Mouse (Mus musculus) embryo, embryonic 10.5 days (tissue): Measurements from ENCODE around the gene Rcor1.

Source experiments
- DNase-seq: peaks from one replicate; pipeline ENCODE4 v3.0.0-alpha.2; 2015; ENCODE audit warnings: low spot score

Rcor1 gene

GRCm38 (mm10) chr12:111134791-111135733 lies 95.9 kb downstream of the Rcor1 start:
- no peak for DNase-seq

GRCm38 (mm10) chr12:111135953-111136352 lies 96.8 kb downstream of the Rcor1 start:
- DNase-seq = no peak

GRCm38 (mm10) chr12:111137079-111137478 lies 97.9 kb downstream of the Rcor1 start:
- DNase-seq = no peak

- DNase-seq = peak; percentile 78
Measured at GRCm38 (mm10) chr12:111143005-111143508, 103.9 kb downstream of the Rcor1 start.

DNA sequence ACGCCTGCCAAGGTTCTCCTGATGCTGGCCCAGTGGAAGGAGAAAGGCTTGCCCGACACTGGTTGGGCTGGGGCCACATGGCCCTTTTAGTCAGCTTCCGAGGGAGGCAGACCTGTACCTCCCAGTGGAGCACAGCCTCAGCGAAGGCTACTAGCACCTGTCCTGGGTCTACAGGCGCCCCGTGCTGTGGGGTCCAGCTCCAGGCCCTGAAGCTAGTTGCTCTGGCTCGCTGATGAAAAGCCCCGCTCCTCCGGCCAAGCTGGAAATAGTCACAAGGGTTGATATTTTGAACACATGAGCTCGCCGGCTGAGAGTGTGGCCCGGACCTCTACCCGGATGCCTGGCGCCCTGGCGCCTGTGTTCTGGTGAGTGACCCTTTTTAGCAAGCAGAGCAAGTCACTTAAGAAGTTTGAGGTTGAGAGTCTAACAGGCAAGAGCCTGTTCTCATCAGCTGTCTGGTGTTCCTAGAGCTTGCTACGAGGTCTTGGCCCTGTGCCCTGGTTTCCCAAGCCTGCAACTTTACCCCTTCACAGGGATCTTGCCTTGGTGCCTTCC lies 104.4 kb downstream of the Rcor1 start:
- DNase-seq = no peak

DNA sequence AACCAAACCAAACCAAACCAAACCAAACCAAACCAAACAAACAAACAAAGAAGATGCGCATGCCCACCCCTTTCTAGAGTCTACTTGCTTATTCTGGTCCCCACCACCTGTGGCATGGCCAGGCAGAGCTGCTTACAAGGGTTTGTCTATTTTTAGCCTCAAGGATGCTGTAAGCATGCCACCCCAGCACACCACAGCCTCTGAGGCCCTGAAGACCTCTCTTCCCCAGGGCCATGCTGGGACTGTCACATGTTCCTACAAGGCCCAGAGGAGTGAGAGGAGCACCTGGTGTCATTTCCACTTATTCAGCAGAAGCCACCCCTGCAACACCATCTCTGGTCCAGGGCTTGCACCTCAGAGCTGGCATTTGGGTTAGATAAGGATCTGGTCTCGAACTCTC lies 105.4 kb downstream of the Rcor1 start:
- DNase-seq = no peak

- DNase-seq = peak; percentile 35
Measured at GRCm38 (mm10) chr12:111145269-111145668, 106.1 kb downstream of the Rcor1 start.

DNA sequence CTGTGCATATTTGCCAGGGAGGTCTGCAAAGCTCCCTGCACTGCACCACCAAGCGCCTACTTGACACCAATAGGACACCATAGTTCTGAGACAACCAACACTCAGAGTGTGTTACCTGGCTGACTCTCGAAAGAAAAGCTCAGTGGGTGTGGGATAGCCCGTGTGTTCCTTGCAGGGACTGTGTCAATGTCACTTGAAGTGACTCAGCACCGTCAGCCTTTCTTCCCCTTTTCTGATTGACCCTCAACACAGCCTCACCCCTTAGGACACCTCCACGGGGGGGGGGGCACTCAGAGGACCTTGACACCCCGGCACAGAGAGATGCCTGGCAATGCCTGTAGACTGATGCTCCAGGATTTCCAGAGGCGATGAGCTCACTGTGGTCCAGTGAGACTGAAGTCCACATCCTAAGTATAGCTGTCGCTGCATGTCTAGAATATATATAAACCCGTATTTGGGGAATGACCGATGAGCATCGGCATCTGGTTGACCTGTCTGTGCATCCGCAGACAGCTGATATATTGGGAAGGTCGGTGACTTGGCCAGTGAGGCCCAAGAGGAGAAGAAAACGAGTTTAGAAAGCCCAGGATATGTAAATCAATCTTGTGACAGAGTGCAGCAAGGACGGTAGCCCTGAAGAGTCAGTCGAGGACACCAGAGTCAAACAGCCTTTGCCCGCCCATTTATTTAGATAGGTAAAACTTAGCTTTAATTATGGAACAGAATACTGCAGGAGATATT lies 110.5 kb downstream of the Rcor1 start:
- no peak for DNase-seq

- peak; percentile 39 for DNase-seq
Measured at GRCm38 (mm10) chr12:111150236-111150596, 111.1 kb downstream of the Rcor1 start.

GRCm38 (mm10) chr12:111151422-111152156 lies 112.4 kb downstream of the Rcor1 start:
- DNase-seq = no peak

- no peak for DNase-seq
Measured at GRCm38 (mm10) chr12:111152579-111152978, 113.4 kb downstream of the Rcor1 start.

- no peak for DNase-seq
Measured at GRCm38 (mm10) chr12:111152981-111153710, 114.0 kb downstream of the Rcor1 start.

GRCm38 (mm10) chr12:111153946-111154345 lies 114.8 kb downstream of the Rcor1 start:
- no peak for DNase-seq

- DNase-seq = no peak
Measured at GRCm38 (mm10) chr12:111154641-111155040, 115.5 kb downstream of the Rcor1 start.

DNA sequence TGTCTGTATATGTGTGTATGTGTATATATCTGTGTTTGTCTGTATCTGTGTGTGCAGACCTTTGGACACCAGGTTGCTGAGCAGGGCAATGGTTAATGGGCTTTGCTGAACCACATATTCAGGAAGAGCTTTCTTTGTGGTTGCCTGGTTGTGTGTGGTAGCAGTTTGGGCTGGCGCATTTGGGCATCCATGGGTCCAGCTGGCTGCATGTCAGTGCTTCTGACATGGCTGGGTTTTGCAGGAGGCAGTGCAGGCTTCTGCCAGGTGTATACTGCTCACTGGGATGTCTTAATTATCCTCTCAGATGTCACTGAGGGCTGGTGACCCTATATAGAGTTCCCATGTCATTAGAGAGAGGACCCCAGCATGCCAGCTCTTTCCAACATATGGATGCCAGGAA lies 116.6 kb downstream of the Rcor1 start:
- DNase-seq = no peak

DNA sequence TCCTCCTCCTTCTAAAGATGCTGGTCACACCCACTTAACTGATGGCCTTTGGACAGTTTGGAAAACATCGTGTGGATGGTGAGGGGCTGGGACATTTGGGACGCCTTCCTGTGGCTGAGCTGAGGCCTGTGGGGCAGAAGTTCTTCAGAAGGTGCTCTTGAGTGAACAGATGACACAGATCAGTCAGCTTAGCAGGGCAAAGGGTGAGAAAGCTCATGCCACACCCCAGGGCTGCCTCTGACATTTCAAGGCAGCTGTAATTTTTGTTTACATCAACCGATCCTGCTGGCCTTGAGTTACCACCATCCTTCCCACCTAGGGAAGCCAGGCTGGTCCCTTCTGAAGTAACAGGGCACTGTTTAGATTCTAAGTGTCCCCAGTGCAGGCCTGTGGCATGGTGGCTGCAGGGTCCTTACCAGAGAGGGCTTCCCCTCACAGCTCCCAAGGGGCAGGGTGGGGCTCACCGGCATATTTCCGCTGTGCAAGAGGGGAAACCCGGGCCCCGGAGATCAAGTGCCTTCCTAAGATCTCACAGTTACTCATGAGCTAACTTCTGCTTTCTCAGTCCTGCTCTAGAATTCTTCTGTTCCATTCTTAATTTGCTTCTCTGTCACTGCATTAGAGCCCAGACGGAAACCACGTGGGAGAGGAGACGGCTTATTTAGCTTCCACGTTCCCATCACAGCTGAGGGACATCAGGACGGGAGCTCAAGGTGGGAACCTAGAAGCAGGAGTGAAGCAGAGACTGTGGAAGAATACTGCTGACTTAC lies 120.7 kb downstream of the Rcor1 start:
- DNase-seq = no peak

DNA sequence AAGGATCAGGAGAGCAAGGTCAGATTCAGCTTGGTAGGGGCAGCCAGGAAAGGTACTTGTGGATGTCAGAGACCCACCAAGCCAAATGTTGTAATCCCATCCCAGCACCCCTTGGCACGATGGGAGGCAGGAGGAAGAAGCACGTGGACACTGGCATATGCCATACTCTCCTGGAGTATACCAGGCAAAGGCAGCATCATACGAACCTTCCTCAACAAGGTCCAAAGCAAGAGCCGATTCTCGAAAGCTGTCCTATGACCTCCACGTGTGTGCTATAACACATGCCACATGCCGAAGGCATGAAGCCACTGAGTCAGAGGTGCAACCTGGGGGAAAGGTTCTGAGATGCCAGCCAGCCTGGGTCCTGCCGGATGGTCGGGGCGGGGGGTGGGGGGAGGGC lies 121.7 kb downstream of the Rcor1 start:
- no peak for DNase-seq

DNA sequence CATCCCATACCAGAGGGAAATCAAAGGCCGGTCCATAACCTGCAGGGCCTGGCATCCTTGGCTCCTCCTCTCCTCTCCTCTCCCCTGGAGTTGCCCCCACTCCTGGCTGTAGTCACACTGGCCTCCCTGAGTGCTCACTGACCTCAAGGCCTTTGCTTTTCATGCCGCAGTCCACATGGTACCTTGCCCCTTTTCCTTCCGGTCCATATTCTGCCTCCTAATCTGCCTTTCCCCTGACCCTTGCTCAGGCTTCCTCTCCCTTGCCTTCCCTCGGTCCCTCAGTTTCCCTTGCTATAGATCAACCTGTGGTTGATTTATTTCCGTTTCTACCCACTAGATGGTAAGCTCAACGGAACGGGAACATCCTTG lies 122.8 kb downstream of the Rcor1 start:
- no peak for DNase-seq

DNA sequence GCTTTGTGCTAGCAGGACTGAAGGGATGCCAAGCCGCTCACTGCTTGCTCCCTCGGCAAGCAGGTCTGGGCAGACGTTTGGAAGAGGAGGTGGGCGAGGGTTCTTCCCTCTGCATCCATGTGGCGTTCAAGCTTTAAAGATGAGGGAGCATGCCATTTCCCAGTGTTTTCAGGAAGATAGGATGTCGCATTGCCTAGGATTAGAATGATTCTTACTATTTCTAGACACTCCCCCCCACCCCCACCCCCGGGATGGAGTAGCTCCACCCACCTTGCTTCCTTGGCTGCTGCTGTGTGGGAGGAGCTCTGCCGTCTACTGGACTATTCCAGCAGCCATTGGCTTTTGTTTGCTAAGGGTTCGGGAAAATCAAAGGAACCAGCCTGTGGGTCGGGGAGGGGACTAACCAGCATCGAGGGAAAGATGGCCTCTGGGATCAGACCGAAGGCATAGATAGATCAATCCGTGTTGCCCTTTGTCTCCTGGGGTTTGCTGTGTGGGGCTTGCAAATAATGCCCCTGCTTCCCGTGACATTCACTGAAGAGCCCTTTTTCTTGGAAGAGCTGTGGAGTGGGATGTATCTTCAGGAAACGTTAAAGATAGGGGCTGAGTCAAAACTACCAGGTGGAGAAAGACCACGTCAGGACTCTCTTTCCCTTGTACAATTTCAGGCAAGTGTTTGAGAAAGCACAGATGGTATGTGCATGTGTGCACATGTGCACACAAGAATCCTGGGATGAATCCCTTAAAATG lies 123.3 kb downstream of the Rcor1 start:
- peak; percentile 83 for DNase-seq

- peak; percentile 96 for DNase-seq
Measured at GRCm38 (mm10) chr12:111164310-111164751, 125.2 kb downstream of the Rcor1 start.
